Mouse (Mus musculus): ENCODE results near the gene Kctd15. TPM values are rescaled to one million over a fixed set of nuclear protein-coding genes. Genes with fewer than 3 reads are reported as not detected.

Kctd15 gene
- polyA plus RNA-seq, 2 experiments, result 0.14 to 1.2 TPM

DNA sequence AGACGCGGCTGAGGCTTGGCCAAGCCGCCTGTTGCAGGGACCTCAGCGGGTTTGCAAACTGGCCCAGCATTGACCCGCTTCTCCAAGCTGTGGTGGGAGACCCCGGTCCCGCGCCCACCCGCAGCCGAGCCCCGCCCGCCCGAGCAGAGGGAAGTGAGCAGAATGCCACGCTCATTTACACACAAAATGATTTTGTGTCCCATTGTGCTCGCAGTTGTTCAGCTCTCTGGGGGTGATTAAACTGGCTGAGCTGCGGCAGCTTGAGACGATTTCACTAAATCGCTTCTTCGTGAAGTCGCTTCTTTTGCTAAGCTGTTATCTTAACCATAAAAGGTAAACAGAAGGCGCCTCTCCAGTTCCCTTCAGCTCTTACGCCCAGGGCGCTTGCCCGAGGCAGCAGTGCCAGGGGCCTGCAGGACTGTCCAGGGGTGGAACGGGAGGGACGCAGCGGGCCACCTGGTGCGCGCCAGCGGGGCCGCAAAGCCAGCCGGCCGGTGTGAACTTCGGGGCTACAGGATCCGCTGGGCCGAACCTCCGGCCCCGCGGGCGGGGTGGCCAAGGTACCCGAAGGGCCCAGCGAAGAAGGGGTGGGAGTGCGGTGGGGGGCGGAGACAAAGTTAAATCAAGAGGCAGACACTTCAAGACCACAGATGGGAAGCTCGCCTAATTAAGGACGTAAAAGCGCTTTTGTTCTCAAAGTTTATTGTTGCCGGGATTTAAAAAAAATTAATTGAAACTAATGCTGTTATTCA lies 3.6 kb downstream of the Kctd15 start:
- no peak overlapping the region for H3K27ac ChIP-seq
- peak overlapping the region; percentile 2 to 52; a peak in 3 of 4 replicates for H3K4me3 ChIP-seq (ENCODE audit: insufficient read depth in 1 of 2, low read depth in 2 of 2, low read length in 2 of 2)
- H3K9me3 ChIP-seq (ENCODE audit: control insufficient read depth, low read length), result no peaks in the 10 kb centered on the region
- 2% methylated on average over 48 of the region's 48 CpGs for whole genome bisulfite sequencing (ENCODE audit: insufficient replicate concordance)
- no peaks in the 10 kb centered on the region for H3K36me3 ChIP-seq (replicated peaks; ENCODE audit: control insufficient read depth, insufficient read depth, low read depth)
- H3K4me2 ChIP-seq (ENCODE audit: low read depth), result peak overlapping the region; percentile 53
- H3K4me1 ChIP-seq (replicated peaks; ENCODE audit: control insufficient read depth in 2 of 2, insufficient read depth in 2 of 2, low read length in 1 of 2), result no peaks in the 10 kb centered on the region
- no peak overlapping the region for H3K9ac ChIP-seq (replicated peaks)
- TF ChIP-seq EP300 (IDR thresholded peaks at IDR 0.05; ENCODE audit: low read depth) (no peak), CTCF (IDR thresholded peaks at IDR 0.05; ENCODE audit: low read depth) (no peak)
- no peak for ATAC-seq (ENCODE audit: insufficient read depth)
- no peak for DNase-seq (ENCODE audit: low read depth in 3 of 3, low spot score in 3 of 3)
- peaks cover 38% of the 10 kb centered on the region for H3K27me3 ChIP-seq (ENCODE audit: control insufficient read depth, insufficient read depth, low read length)

DNA sequence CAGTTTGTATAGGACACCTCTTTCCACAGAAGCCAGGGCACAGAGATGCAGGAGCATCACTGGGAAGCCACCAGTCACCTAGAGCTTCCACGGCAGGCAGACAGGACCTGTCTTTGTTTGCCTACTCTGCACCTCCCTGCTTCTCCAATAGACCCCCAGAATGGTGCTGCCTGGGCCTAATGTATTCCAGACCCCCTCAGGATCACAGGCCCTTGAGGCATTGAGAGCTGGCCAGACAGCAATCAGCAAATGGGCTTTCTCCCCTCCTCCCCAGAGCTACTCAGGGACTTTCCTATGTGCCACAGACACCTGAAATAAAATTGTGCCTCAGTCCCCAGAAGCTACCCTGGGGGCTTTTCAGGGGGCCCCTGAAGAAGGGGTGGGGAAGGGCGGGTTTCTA lies 5.2 kb downstream of the Kctd15 start:
- no peak overlapping the region for H3K27ac ChIP-seq
- ATAC-seq (ENCODE audit: insufficient read depth) (no peak), DNase-seq (ENCODE audit: low read depth in 3 of 3, low spot score in 3 of 3) (no peak)
- peaks cover 38% of the 10 kb centered on the region for H3K27me3 ChIP-seq (ENCODE audit: control insufficient read depth, insufficient read depth, low read length)
- no peak overlapping the region for H3K4me3 ChIP-seq (ENCODE audit: insufficient read depth in 1 of 2, low read depth in 2 of 2, low read length in 2 of 2)
- H3K9ac ChIP-seq (replicated peaks), result no peak overlapping the region
- no peaks in the 10 kb centered on the region for H3K36me3 ChIP-seq (replicated peaks; ENCODE audit: control insufficient read depth, insufficient read depth, low read depth)
- H3K4me2 ChIP-seq (ENCODE audit: low read depth), result no peak overlapping the region
- no peaks in the 10 kb centered on the region for H3K9me3 ChIP-seq (ENCODE audit: control insufficient read depth, low read length)
- TF ChIP-seq CTCF (IDR thresholded peaks at IDR 0.05; ENCODE audit: low read depth) (no peak), EP300 (IDR thresholded peaks at IDR 0.05; ENCODE audit: low read depth) (no peak)
- 41% methylated on average over 2 of the region's 2 CpGs for WGBS (ENCODE audit: insufficient replicate concordance)
- no peaks in the 10 kb centered on the region for H3K4me1 ChIP-seq (replicated peaks; ENCODE audit: control insufficient read depth in 2 of 2, insufficient read depth in 2 of 2, low read length in 1 of 2)

DNA sequence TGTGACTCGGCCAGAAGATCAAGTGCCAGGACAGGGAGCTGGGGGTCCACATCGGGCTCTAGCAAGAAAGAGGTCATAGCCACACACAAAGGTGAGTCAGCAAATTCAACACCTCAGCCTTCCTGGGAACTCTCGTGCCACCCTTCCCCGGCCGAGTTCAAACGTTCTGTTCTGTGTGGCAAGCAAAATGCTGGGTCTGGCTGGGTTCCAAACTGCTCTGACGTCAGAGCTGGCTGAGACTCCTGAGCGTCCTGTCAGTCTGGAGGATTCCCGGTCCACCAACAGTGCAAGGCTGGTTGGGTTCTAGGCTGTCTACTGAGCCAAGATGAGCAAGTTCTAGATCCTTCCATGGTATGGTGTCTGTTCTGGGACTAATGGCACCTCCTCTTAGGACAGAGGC lies 9.5 kb downstream of the Kctd15 start:
- Histone ChIP-seq H3K9ac (replicated peaks) (no peak overlapping the region), H3K9me3 (ENCODE audit: control insufficient read depth, low read length) (no peaks in the 10 kb centered on the region), H3K4me1 (replicated peaks; ENCODE audit: control insufficient read depth in 2 of 2, insufficient read depth in 2 of 2, low read length in 1 of 2) (no peaks in the 10 kb centered on the region), H3K4me3 (ENCODE audit: insufficient read depth in 1 of 2, low read depth in 2 of 2, low read length in 2 of 2) (no peak overlapping the region), H3K27me3 (ENCODE audit: control insufficient read depth, insufficient read depth, low read length) (no peaks in the 10 kb centered on the region; the same call in 1 of the 2 replicates), H3K4me2 (ENCODE audit: low read depth) (no peak overlapping the region), H3K27ac (no peak overlapping the region), H3K36me3 (replicated peaks; ENCODE audit: control insufficient read depth, insufficient read depth, low read depth) (no peaks in the 10 kb centered on the region)
- 61% methylated on average over 9 of the region's 9 CpGs for WGBS (ENCODE audit: insufficient replicate concordance)
- DNase-seq (ENCODE audit: low read depth in 3 of 3, low spot score in 3 of 3) (no peak), ATAC-seq (ENCODE audit: insufficient read depth) (no peak)
- TF ChIP-seq EP300 (IDR thresholded peaks at IDR 0.05; ENCODE audit: low read depth) (no peak), CTCF (IDR thresholded peaks at IDR 0.05; ENCODE audit: low read depth) (no peak)

GRCm38 (mm10) chr7:34646144-34646795 lies 10.3 kb downstream of the Kctd15 start:
- H3K4me2 ChIP-seq (ENCODE audit: low read depth), result no peak overlapping the region
- no peak for ATAC-seq (ENCODE audit: insufficient read depth)
- no peak overlapping the region for H3K27ac ChIP-seq
- no peaks in the 10 kb centered on the region for H3K27me3 ChIP-seq (ENCODE audit: control insufficient read depth, insufficient read depth, low read length)
- no peaks in the 10 kb centered on the region for H3K4me1 ChIP-seq (replicated peaks; ENCODE audit: control insufficient read depth in 2 of 2, insufficient read depth in 2 of 2, low read length in 1 of 2)
- 66% methylated on average over 12 of the region's 12 CpGs for WGBS (ENCODE audit: insufficient replicate concordance)
- no peak overlapping the region for H3K4me3 ChIP-seq (ENCODE audit: insufficient read depth in 1 of 2, low read depth in 2 of 2, low read length in 2 of 2)
- no peak overlapping the region for H3K9ac ChIP-seq (replicated peaks)
- DNase-seq (ENCODE audit: low read depth in 3 of 3, low spot score in 3 of 3), result no peak
- H3K36me3 ChIP-seq (replicated peaks; ENCODE audit: control insufficient read depth, insufficient read depth, low read depth), result no peaks in the 10 kb centered on the region
- no peaks in the 10 kb centered on the region for H3K9me3 ChIP-seq (ENCODE audit: control insufficient read depth, low read length)
- TF ChIP-seq EP300 (IDR thresholded peaks at IDR 0.05; ENCODE audit: low read depth), result no peak

GRCm38 (mm10) chr7:34645623-34646022 lies 10.9 kb downstream of the Kctd15 start:
- no peaks in the 10 kb centered on the region for H3K9me3 ChIP-seq (ENCODE audit: control insufficient read depth, low read length)

More at GRCm38 (mm10) chr7:34645623-34646022, 10.9 kb downstream of the Kctd15 start:
- 68% methylated on average over 2 of the region's 2 CpGs for WGBS (ENCODE audit: insufficient replicate concordance)
- H3K27ac ChIP-seq, result no peak overlapping the region
- DNase-seq (ENCODE audit: low read depth in 3 of 3, low spot score in 3 of 3) (no peak), ATAC-seq (ENCODE audit: insufficient read depth) (no peak)
- no peaks in the 10 kb centered on the region for H3K27me3 ChIP-seq (ENCODE audit: control insufficient read depth, insufficient read depth, low read length)
- H3K4me1 ChIP-seq (replicated peaks; ENCODE audit: control insufficient read depth in 2 of 2, insufficient read depth in 2 of 2, low read length in 1 of 2), result no peaks in the 10 kb centered on the region
- no peak overlapping the region for H3K4me3 ChIP-seq (ENCODE audit: insufficient read depth in 1 of 2, low read depth in 2 of 2, low read length in 2 of 2)
- no peak overlapping the region for H3K9ac ChIP-seq (replicated peaks)
- H3K36me3 ChIP-seq (replicated peaks; ENCODE audit: control insufficient read depth, insufficient read depth, low read depth), result no peaks in the 10 kb centered on the region
- H3K4me2 ChIP-seq (ENCODE audit: low read depth), result no peak overlapping the region
- TF ChIP-seq CTCF (IDR thresholded peaks at IDR 0.05; ENCODE audit: low read depth), result no peak
- no peak for TF ChIP-seq EP300 (IDR thresholded peaks at IDR 0.05; ENCODE audit: low read depth)
